Mouse (Mus musculus): ENCODE results near the gene Slc16a5.

DNA sequence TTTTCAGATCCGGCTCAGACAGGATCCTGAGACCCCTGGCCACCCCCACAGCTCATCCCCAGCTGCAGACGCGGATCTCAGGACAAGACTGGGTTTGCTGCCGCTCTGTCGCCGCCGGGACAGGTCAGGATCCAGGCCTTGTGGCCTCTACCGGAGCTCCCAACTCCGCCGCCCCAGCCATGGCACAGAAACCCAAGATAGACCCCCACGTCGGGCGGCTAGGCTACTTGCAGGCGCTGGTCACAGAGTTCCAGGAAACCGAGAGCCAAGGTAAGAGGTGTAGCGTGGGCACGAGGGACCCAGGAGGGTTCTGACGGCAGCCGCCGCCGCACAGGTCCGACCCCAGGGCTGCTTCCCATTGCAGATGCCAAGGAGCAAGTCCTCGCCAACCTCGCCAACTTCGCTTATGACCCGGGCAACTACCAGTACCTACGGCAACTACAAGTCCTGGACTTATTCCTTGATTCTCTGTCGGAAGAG is 13.5 kb downstream of the Slc16a5 start:
- TF ChIP-seq CTCF (IDR thresholded peaks at IDR 0.05; ENCODE audit: extremely low read depth, insufficient read depth, insufficient read length, insufficient replicate concordance), result no peak
- TF ChIP-seq POLR2A (IDR thresholded peaks at IDR 0.05; ENCODE audit: low read depth, low read length), result no peak

Data from spleen, adult 2 months (tissue).